Mouse (Mus musculus) bone marrow, adult 2 months (tissue): ENCODE results near the gene Ppp2r3a. TPM values are rescaled to one million over a fixed set of nuclear protein-coding genes. Genes with fewer than 3 reads are reported as not detected.

ENCODE experiments used
- H3K27ac ChIP-seq: fragments of 200-500 bp; 2 replicates; pipeline ENCODE4 v1.5.1; 2012; ENCODE audit warnings: low read depth, mild to moderate bottlenecking, control low read depth, inconsistent platforms, low read length; ENCODE audit not compliant: control insufficient read depth, poor library complexity, insufficient read depth
- H3K4me1 ChIP-seq: fragments of 200-500 bp; 2 replicates; pipeline ENCODE4 v1.6.1; 2011; ENCODE audit warnings: low read length; ENCODE audit not compliant: control insufficient read depth, insufficient read depth
- H3K4me3 ChIP-seq: fragments of 200-500 bp; replicated peaks from 2 replicates; pipeline ENCODE3; 2011; ENCODE audit warnings: mild to moderate bottlenecking, low read depth, low read length, control low read depth; ENCODE audit not compliant: control insufficient read depth
- CTCF ChIP-seq: fragments of 200-500 bp; IDR thresholded peaks from 2 replicates; pipeline ENCODE4 v1.5.1; 2011; ENCODE audit warnings: low read length, control low read depth; ENCODE audit not compliant: control insufficient read depth, insufficient read depth
- POLR2A ChIP-seq: fragments of 200-500 bp; IDR thresholded peaks from 2 replicates; pipeline ENCODE4 v1.6.1; 2011; ENCODE audit warnings: low read depth, mild to moderate bottlenecking, control low read depth, low read length, borderline replicate concordance; ENCODE audit not compliant: control insufficient read depth
- whole genome bisulfite sequencing: fragments of 180-500 bp; shearing (Covaris S2); methylation state at CpG from one replicate; pipeline ENCODE4 v1.1.7; 2018; 5-methylcytosine and 5-hydroxymethylcytosine counted together
- polyA plus RNA-seq: library from polyadenylated mRNA; stranded (reverse); fragments of >200 nt; gene quantifications from 2 replicates; pipeline ENCODE4 v1.2.4, GENCODE M21; 2011; ENCODE audit warnings: low replicate concordance; ENCODE audit not compliant: missing spikeins, insufficient read depth, insufficient read length

Gene Ppp2r3a
- polyA plus RNA-seq, 1 experiment, result 0.95 TPM

DNA sequence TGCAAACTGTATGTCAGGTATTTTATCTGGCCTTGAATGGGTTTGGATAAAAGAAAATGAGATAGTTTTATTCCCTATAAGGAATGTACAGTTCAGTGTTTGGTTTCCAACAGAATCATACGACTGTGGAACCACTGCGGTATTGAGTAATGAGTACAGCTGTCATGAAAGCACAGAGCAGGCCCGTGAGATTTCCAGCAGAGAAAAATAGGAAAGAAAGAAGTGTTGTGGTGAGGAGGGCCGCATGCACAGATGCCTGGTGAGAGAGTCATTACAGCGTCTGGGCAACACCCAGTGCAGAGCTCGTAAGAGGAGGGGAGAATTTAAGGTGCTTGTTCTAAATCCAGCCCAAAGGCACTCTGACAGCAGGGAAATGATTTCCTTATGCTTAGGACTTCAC is 70.3 kb downstream of the Ppp2r3a start:
- no peak overlapping the region for H3K27ac ChIP-seq
- 72% methylated on average over 6 of the region's 6 CpGs for WGBS
- H3K4me3 ChIP-seq, result no peak overlapping the region
- TF ChIP-seq CTCF (no peak), POLR2A (no peak)
- H3K4me1 ChIP-seq, result no peaks in the 10 kb centered on the region

DNA sequence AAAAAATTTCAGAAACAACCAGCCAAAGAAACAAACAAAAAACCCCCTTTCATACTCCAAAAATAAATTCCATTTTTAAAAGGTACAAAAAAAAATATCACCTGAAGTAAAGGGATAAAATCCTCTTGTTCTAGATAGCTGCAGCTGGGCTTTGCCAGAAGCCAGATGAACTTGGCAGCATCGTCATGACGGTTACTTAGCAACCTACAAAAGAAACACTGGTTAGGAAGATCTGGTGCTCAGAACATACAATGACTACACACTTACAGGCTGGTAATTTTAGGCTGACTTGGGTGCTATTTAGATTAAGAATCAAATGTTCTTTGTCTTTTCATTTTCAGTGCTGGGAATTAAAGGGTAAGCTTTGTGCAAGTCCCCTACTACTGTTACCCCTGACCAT is 71.4 kb downstream of the Ppp2r3a start:
- 85% methylated on average over 2 of the region's 2 CpGs for WGBS
- no peak overlapping the region for H3K27ac ChIP-seq
- no peak overlapping the region for H3K4me3 ChIP-seq
- no peak for TF ChIP-seq CTCF
- no peak for TF ChIP-seq POLR2A
- no peaks in the 10 kb centered on the region for H3K4me1 ChIP-seq

- Histone ChIP-seq H3K27ac (no peak overlapping the region), H3K4me3 (no peak overlapping the region), H3K4me1 (peaks cover 1% of the 10 kb centered on the region; the same call in 1 of the 2 replicates)
- TF ChIP-seq POLR2A (no peak), CTCF (no peak)
- WGBS, result 27% methylated on average over 1 of the region's 1 CpGs
These were observed 91.0 kb downstream of the Ppp2r3a start for GRCm38 (mm10) chr9:101160627-101161026.

DNA sequence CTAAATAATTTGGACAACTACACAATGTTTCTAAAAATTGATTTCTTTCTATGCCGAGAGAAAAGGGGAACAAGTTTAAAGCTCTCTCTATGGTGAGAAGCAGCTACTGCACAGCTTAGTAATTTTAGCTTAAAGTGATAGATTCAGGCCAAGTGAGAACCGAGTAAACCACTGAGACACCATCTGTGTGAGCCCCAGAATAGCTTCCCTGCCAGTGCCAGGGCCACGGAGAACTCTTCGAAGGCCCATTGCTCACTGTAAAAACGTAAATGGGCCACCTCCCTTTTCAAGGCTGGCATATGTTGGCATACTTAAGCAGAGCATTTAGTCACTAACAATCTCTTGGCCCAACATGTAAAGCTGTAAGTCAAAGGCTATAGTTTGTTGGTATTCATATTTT is 91.5 kb downstream of the Ppp2r3a start:
- TF ChIP-seq CTCF, result no peak
- TF ChIP-seq POLR2A, result no peak
- H3K4me1 ChIP-seq, result peaks cover 1% of the 10 kb centered on the region; the same call in 1 of the 2 replicates
- H3K27ac ChIP-seq, result peak overlapping the region; percentile 55; the same call in 1 of the 2 replicates
- 40% methylated on average over 5 of the region's 5 CpGs for WGBS
- no peak overlapping the region for H3K4me3 ChIP-seq

GRCm38 (mm10) chr9:101159431-101159830 is 92.2 kb downstream of the Ppp2r3a start:
- Histone ChIP-seq H3K27ac (no peak overlapping the region), H3K4me1 (peaks cover 1% of the 10 kb centered on the region; the same call in 1 of the 2 replicates), H3K4me3 (no peak overlapping the region)
- WGBS, result 90% methylated on average over 1 of the region's 1 CpGs
- TF ChIP-seq POLR2A (no peak), CTCF (peak; percentile 26; the same call in 1 of the 2 replicates)

DNA sequence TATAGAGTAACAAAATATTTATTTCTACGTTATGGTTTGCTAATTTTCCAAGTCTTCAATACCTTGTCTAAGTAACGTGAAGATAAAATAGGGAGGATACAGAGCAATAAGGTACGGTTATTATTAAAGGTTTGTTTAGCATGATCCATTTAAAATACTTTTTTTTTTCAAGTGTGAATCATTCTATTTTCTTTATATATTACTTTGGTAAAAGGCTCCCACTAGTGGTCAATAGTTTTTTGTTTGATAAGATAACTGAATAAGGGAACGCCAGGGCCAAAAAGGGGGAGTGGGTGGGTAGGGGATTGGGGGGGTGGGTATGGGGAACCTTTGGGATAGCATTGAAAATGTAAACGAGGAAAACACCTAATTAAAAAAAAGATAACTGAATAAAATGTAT is 98.7 kb downstream of the Ppp2r3a start:
- no peak overlapping the region for H3K4me3 ChIP-seq
- 67% methylated on average over 5 of the region's 5 CpGs for WGBS
- no peak for TF ChIP-seq POLR2A
- TF ChIP-seq CTCF, result no peak

DNA sequence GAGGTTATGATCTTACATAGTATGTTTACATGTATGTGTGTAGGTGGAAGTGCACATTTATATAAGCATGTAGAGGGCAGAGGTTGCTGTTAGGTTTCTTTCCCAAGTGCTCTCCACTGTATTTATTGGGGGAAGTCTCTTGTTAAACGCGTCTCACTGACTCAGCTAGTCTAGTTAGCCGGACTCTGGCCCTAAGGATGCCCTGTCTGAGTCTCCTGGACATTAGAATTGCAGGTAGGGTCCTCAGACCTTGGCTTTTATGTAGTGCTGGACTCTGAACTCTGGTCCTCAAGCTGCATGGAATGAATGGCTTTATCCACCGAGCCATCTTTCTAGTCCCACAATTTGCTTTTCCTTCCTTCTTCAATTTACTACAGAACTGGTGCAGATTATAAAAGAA is 108.0 kb downstream of the Ppp2r3a start:
- Histone ChIP-seq H3K27ac (no peak overlapping the region), H3K4me3 (no peak overlapping the region), H3K4me1 (no peaks in the 10 kb centered on the region)
- WGBS, result 89% methylated on average over 4 of the region's 4 CpGs
- TF ChIP-seq CTCF (no peak), POLR2A (no peak)

More for the DNA sequence above, 98.7 kb downstream of the Ppp2r3a start:
- no peaks in the 10 kb centered on the region; the same call in 1 of the 2 replicates for H3K4me1 ChIP-seq
- no peak overlapping the region for H3K27ac ChIP-seq

GRCm38 (mm10) chr9:101114182-101114884 is 137.3 kb downstream of the Ppp2r3a start:
- H3K27ac ChIP-seq, result no peak overlapping the region
- TF ChIP-seq CTCF (no peak), POLR2A (no peak)
- H3K4me3 ChIP-seq, result no peak overlapping the region
- no peaks in the 10 kb centered on the region for H3K4me1 ChIP-seq
- WGBS, result 64% methylated on average over 8 of the region's 8 CpGs
